Mouse (Mus musculus): ENCODE data around the gene Dus4l. TPM values are rescaled to one million over a fixed set of nuclear protein-coding genes. Genes with fewer than 3 reads are reported as not detected.
"Not testable (repeated sequence)": the region's sequence is repeated elsewhere in the genome, so short reads cannot be mapped to it uniquely, and the experiment has no call there.

Dus4l gene
- polyA plus RNA-seq, 1 experiment from 2014 or later, result 16.4 TPM

GRCm38 (mm10) chr12:31656841-31657240 lies 2.2 kb upstream of the Dus4l start:
- no peak overlapping the region for H3K4me3 ChIP-seq (ENCODE audit: low read depth, low read length)
- no peak overlapping the region for H3K27ac ChIP-seq (replicated peaks; ENCODE audit: low read depth, low read length)
- no peaks in the 10 kb centered on the region; the same call in 1 of the 2 replicates for H3K4me1 ChIP-seq (ENCODE audit: control insufficient read depth, insufficient read depth, low read length)
- no peak overlapping the region for H3K9ac ChIP-seq (ENCODE audit: low read length)
- DNase-seq (ENCODE audit: low spot score) (no peak), ATAC-seq (ENCODE audit: insufficient number of reproducible peaks, low FRiP score, low TSS enrichment, low read depth) (no peak)
- H3K4me2 ChIP-seq (ENCODE audit: low read depth, severe bottlenecking), result no peak overlapping the region
- WGBS, result 88% methylated on average over 2 of the region's 2 CpGs
- no peaks in the 10 kb centered on the region for H3K36me3 ChIP-seq (ENCODE audit: control insufficient read depth, insufficient read depth, low read length)
- H3K9me3 ChIP-seq (ENCODE audit: control insufficient read depth, low read length), result no peaks in the 10 kb centered on the region
- no peaks in the 10 kb centered on the region for H3K27me3 ChIP-seq (ENCODE audit: control insufficient read depth, insufficient read depth, low read length)

GRCm38 (mm10) chr12:31654965-31655477 lies 395 bp upstream of the Dus4l start:
- no peaks in the 10 kb centered on the region; the same call in 1 of the 2 replicates for H3K4me1 ChIP-seq (ENCODE audit: control insufficient read depth, insufficient read depth, low read length)
- under 1% methylated on average over 29 of the region's 29 CpGs for WGBS
- H3K4me3 ChIP-seq (ENCODE audit: low read depth, low read length), result peak overlapping the region; percentile 53
- peak overlapping the region; percentile 49 for H3K4me2 ChIP-seq (ENCODE audit: low read depth, severe bottlenecking)
- H3K27me3 ChIP-seq (ENCODE audit: control insufficient read depth, insufficient read depth, low read length), result no peaks in the 10 kb centered on the region
- H3K9me3 ChIP-seq (ENCODE audit: control insufficient read depth, low read length), result no peaks in the 10 kb centered on the region
- no peak overlapping the region for H3K27ac ChIP-seq (replicated peaks; ENCODE audit: low read depth, low read length)
- H3K9ac ChIP-seq (ENCODE audit: low read length), result peak overlapping the region; percentile 77
- no peak for DNase-seq (ENCODE audit: low spot score)
- no peaks in the 10 kb centered on the region for H3K36me3 ChIP-seq (ENCODE audit: control insufficient read depth, insufficient read depth, low read length)
- peak; percentile 73 for ATAC-seq (ENCODE audit: insufficient number of reproducible peaks, low FRiP score, low TSS enrichment, low read depth)

GRCm38 (mm10) chr12:31653611-31654010 lies 1.0 kb downstream of the Dus4l start:
- H3K4me2 ChIP-seq (ENCODE audit: low read depth, severe bottlenecking), result peak overlapping the region; percentile 22; the same call in 1 of the 2 replicates
- H3K4me3 ChIP-seq (ENCODE audit: low read depth, low read length), result no peak overlapping the region
- H3K9me3 ChIP-seq (ENCODE audit: control insufficient read depth, low read length), result no peaks in the 10 kb centered on the region
- no peaks in the 10 kb centered on the region; the same call in 1 of the 2 replicates for H3K4me1 ChIP-seq (ENCODE audit: control insufficient read depth, insufficient read depth, low read length)
- ATAC-seq (ENCODE audit: insufficient number of reproducible peaks, low FRiP score, low TSS enrichment, low read depth), result no peak
- WGBS, result 80% methylated on average over 5 of the region's 5 CpGs
- H3K27me3 ChIP-seq (ENCODE audit: control insufficient read depth, insufficient read depth, low read length), result no peaks in the 10 kb centered on the region
- DNase-seq (ENCODE audit: low spot score), result no peak
- H3K36me3 ChIP-seq (ENCODE audit: control insufficient read depth, insufficient read depth, low read length), result no peaks in the 10 kb centered on the region
- H3K27ac ChIP-seq (replicated peaks; ENCODE audit: low read depth, low read length), result no peak overlapping the region
- no peak overlapping the region for H3K9ac ChIP-seq (ENCODE audit: low read length)

GRCm38 (mm10) chr12:31635240-31635607 lies 19.4 kb downstream of the Dus4l start:
- H3K27me3 ChIP-seq (ENCODE audit: control insufficient read depth, insufficient read depth, low read length), result no peaks in the 10 kb centered on the region
- DNase-seq (ENCODE audit: low spot score), result no peak
- no peak overlapping the region; the same call in 1 of the 2 replicates for H3K9ac ChIP-seq (ENCODE audit: low read length)
- 90% methylated on average over 3 of the region's 3 CpGs for WGBS
- H3K4me1 ChIP-seq (ENCODE audit: control insufficient read depth, insufficient read depth, low read length), result no peaks in the 10 kb centered on the region
- ATAC-seq (ENCODE audit: insufficient number of reproducible peaks, low FRiP score, low TSS enrichment, low read depth), result no peak
- H3K9me3 ChIP-seq (ENCODE audit: control insufficient read depth, low read length), result no peaks in the 10 kb centered on the region
- H3K36me3 ChIP-seq (ENCODE audit: control insufficient read depth, insufficient read depth, low read length), result no peaks in the 10 kb centered on the region
- H3K27ac ChIP-seq (replicated peaks; ENCODE audit: low read depth, low read length), result no peak overlapping the region
- H3K4me3 ChIP-seq (ENCODE audit: low read depth, low read length), result no peak overlapping the region
- peak overlapping the region; percentile 57; the same call in 1 of the 2 replicates for H3K4me2 ChIP-seq (ENCODE audit: low read depth, severe bottlenecking)

GRCm38 (mm10) chr12:31634343-31635239 lies 20.0 kb downstream of the Dus4l start, which contains the start of gene Bcap29:
Bcap29 (minus strand) TSS chr12:31634658.
- Histone ChIP-seq H3K27ac (replicated peaks; ENCODE audit: low read depth, low read length) (no peak within 1 kb of the TSS), H3K9me3 (ENCODE audit: control insufficient read depth, low read length) (no peaks in the 10 kb centered on the region), H3K27me3 (ENCODE audit: control insufficient read depth, insufficient read depth, low read length) (no peaks in the 10 kb centered on the region), H3K4me1 (ENCODE audit: control insufficient read depth, insufficient read depth, low read length) (no peaks in the 10 kb centered on the region), H3K9ac (ENCODE audit: low read length) (peak within 1 kb of the TSS; percentile 88), H3K4me3 (ENCODE audit: low read depth, low read length) (peak within 1 kb of the TSS; percentile 47), H3K36me3 (ENCODE audit: control insufficient read depth, insufficient read depth, low read length) (no peaks in the 10 kb centered on the region), H3K4me2 (ENCODE audit: low read depth, severe bottlenecking) (peak within 1 kb of the TSS; percentile 57)
- ATAC-seq (ENCODE audit: insufficient number of reproducible peaks, low FRiP score, low TSS enrichment, low read depth) (peak; percentile 81), DNase-seq (ENCODE audit: low spot score) (peak; percentile 82)
- 2% methylated on average over 64 of the region's 73 CpGs for WGBS

GRCm38 (mm10) chr12:31633970-31634342 lies 20.7 kb downstream of the Dus4l start:
- no peak overlapping the region for H3K27ac ChIP-seq (replicated peaks; ENCODE audit: low read depth, low read length)
- ATAC-seq (ENCODE audit: insufficient number of reproducible peaks, low FRiP score, low TSS enrichment, low read depth), result no peak

GRCm38 (mm10) chr12:31628396-31628795 lies 26.2 kb downstream of the Dus4l start:
- H3K27ac ChIP-seq (replicated peaks; ENCODE audit: low read depth, low read length); H3K9ac ChIP-seq (ENCODE audit: low read length); DNase-seq (ENCODE audit: low spot score); H3K27me3 ChIP-seq (ENCODE audit: control insufficient read depth, insufficient read depth, low read length); ATAC-seq (ENCODE audit: insufficient number of reproducible peaks, low FRiP score, low TSS enrichment, low read depth); H3K4me1 ChIP-seq (ENCODE audit: control insufficient read depth, insufficient read depth, low read length); H3K4me2 ChIP-seq (ENCODE audit: low read depth, severe bottlenecking); H3K9me3 ChIP-seq (ENCODE audit: control insufficient read depth, low read length); H3K36me3 ChIP-seq (ENCODE audit: control insufficient read depth, insufficient read depth, low read length); H3K4me3 ChIP-seq (ENCODE audit: low read depth, low read length): not testable (repeated sequence)
- 93% methylated on average over 9 of the region's 9 CpGs for WGBS

More at GRCm38 (mm10) chr12:31633970-31634342, 20.7 kb downstream of the Dus4l start:
- Histone ChIP-seq H3K9me3 (ENCODE audit: control insufficient read depth, low read length) (no peaks in the 10 kb centered on the region), H3K27me3 (ENCODE audit: control insufficient read depth, insufficient read depth, low read length) (no peaks in the 10 kb centered on the region), H3K36me3 (ENCODE audit: control insufficient read depth, insufficient read depth, low read length) (no peaks in the 10 kb centered on the region), H3K9ac (ENCODE audit: low read length) (peak overlapping the region; percentile 88), H3K4me1 (ENCODE audit: control insufficient read depth, insufficient read depth, low read length) (no peaks in the 10 kb centered on the region), H3K4me3 (ENCODE audit: low read depth, low read length) (peak overlapping the region; percentile 47), H3K4me2 (ENCODE audit: low read depth, severe bottlenecking) (peak overlapping the region; percentile 57)
- no peak for DNase-seq (ENCODE audit: low spot score)
- WGBS, result 13% methylated on average over 13 of the region's 13 CpGs

- no peak for ATAC-seq (ENCODE audit: insufficient number of reproducible peaks, low FRiP score, low TSS enrichment, low read depth)
Measured at GRCm38 (mm10) chr12:31625016-31625415, 29.6 kb downstream of the Dus4l start.

More at GRCm38 (mm10) chr12:31625016-31625415, 29.6 kb downstream of the Dus4l start:
- Histone ChIP-seq H3K4me2 (ENCODE audit: low read depth, severe bottlenecking) (no peak overlapping the region), H3K36me3 (ENCODE audit: control insufficient read depth, insufficient read depth, low read length) (no peaks in the 10 kb centered on the region; the same call in 1 of the 2 replicates), H3K9ac (ENCODE audit: low read length) (no peak overlapping the region), H3K27ac (replicated peaks; ENCODE audit: low read depth, low read length) (no peak overlapping the region), H3K4me1 (ENCODE audit: control insufficient read depth, insufficient read depth, low read length) (no peaks in the 10 kb centered on the region), H3K27me3 (ENCODE audit: control insufficient read depth, insufficient read depth, low read length) (no peaks in the 10 kb centered on the region), H3K4me3 (ENCODE audit: low read depth, low read length) (no peak overlapping the region), H3K9me3 (ENCODE audit: control insufficient read depth, low read length) (no peaks in the 10 kb centered on the region)
- DNase-seq (ENCODE audit: low spot score), result no peak
- 96% methylated on average over 1 of the region's 1 CpGs for WGBS
